Mouse (Mus musculus) brain, embryonic 18.5 days (tissue): ENCODE measurements around the gene Trappc6a.
"Not testable (repeated sequence)": the region's sequence is repeated elsewhere in the genome, so short reads cannot be mapped to it uniquely, and the experiment has no call there.

ENCODE experiments used
- DNase-seq: peaks from one replicate; pipeline ENCODE4 v3.0.0-alpha.2; 2012; ENCODE audit warnings: low read depth, low spot score

Trappc6a gene

GRCm38 (mm10) chr7:19489525-19489924 lies 18.7 kb upstream of the Trappc6a start:
- DNase-seq, result no peak

GRCm38 (mm10) chr7:19491731-19492130 lies 16.5 kb upstream of the Trappc6a start:
- no peak for DNase-seq

GRCm38 (mm10) chr7:19494751-19495474 lies 13.3 kb upstream of the Trappc6a start:
- DNase-seq, result no peak

- no peak for DNase-seq
Observed at GRCm38 (mm10) chr7:19495521-19496213, 12.5 kb upstream of the Trappc6a start.

GRCm38 (mm10) chr7:19496214-19496555 lies 12.0 kb upstream of the Trappc6a start:
- DNase-seq, result no peak

- DNase-seq, result no peak
Observed at GRCm38 (mm10) chr7:19498326-19498725, 9.9 kb upstream of the Trappc6a start.

- DNase-seq, result no peak
Observed at GRCm38 (mm10) chr7:19500420-19501363, 7.5 kb upstream of the Trappc6a start.

- DNase-seq, result no peak
Observed at GRCm38 (mm10) chr7:19501658-19502057, 6.5 kb upstream of the Trappc6a start.

- no peak for DNase-seq
Observed at GRCm38 (mm10) chr7:19503481-19504068, 4.6 kb upstream of the Trappc6a start.

- DNase-seq, result no peak
Observed at GRCm38 (mm10) chr7:19506326-19506725, 1.9 kb upstream of the Trappc6a start.

GRCm38 (mm10) chr7:19506969-19507611 lies 1.1 kb upstream of the Trappc6a start:
- no peak for DNase-seq

GRCm38 (mm10) chr7:19507612-19507981 lies 598 bp upstream of the Trappc6a start:
- no peak for DNase-seq

- DNase-seq, result no peak
Observed at GRCm38 (mm10) chr7:19508924-19509568, 851 bp downstream of the Trappc6a start.

GRCm38 (mm10) chr7:19509786-19510185 lies 1.6 kb downstream of the Trappc6a start:
- DNase-seq, result no peak

- not testable (repeated sequence) for DNase-seq
Observed at GRCm38 (mm10) chr7:19511934-19512333, 3.7 kb downstream of the Trappc6a start.

- DNase-seq, result no peak
Observed at GRCm38 (mm10) chr7:19512353-19512752, 4.2 kb downstream of the Trappc6a start.

GRCm38 (mm10) chr7:19517652-19518365 lies 9.6 kb downstream of the Trappc6a start, which contains the start of gene Nkpd1:
Gene Nkpd1, plus strand, starts transcription at chr7:19517838.
- no peak for DNase-seq

- DNase-seq, result no peak
Observed at GRCm38 (mm10) chr7:19520032-19520431, 11.8 kb downstream of the Trappc6a start.

- no peak for DNase-seq
Observed at GRCm38 (mm10) chr7:19523017-19523756, 15.0 kb downstream of the Trappc6a start.
